Mouse (Mus musculus) hindbrain, embryonic 16.5 days (tissue): Measurements from ENCODE around the gene Creb3l4. TPM values are rescaled to one million over a fixed set of nuclear protein-coding genes. Genes with fewer than 3 reads are reported as not detected.
A peak's percentile ranks its signal among the peaks of the same experiment; 100 is the strongest.
"Not testable (repeated sequence)": the region's sequence is repeated elsewhere in the genome, so short reads cannot be mapped to it uniquely, and the experiment has no call there.

ENCODE experiments used
- ATAC-seq: fragments of 200-750 bp; cut with Nextera tagmentation; 2 replicates; pipeline ENCODE4 v1.8.0; 2017; ENCODE audit warnings: moderate TSS enrichment, moderate library complexity
- H3K27ac ChIP-seq: fragments of 300-500 bp; sonication (generic); 2 replicates; pipeline ENCODE4 v1.5.1; 2014; ENCODE audit warnings: low read depth, mild to moderate bottlenecking, control low read depth, low read length, moderate library complexity
- H3K27me3 ChIP-seq: fragments of 300-500 bp; sonication (generic); replicated peaks from 2 replicates; pipeline ENCODE4 v1.6.1; 2014; ENCODE audit warnings: low read length; ENCODE audit not compliant: control insufficient read depth, insufficient read depth
- H3K36me3 ChIP-seq: fragments of 300-500 bp; sonication (generic); 2 replicates; pipeline ENCODE4 v1.6.1; 2014; ENCODE audit warnings: mild to moderate bottlenecking, low read length, moderate library complexity, mixed read lengths; ENCODE audit not compliant: control insufficient read depth, insufficient read depth
- H3K4me1 ChIP-seq: fragments of 300-500 bp; sonication (generic); 2 replicates; pipeline ENCODE4 v1.6.1; 2014; ENCODE audit warnings: low read depth, low read length; ENCODE audit not compliant: control insufficient read depth, insufficient read depth
- H3K4me2 ChIP-seq: fragments of 300-500 bp; sonication (generic); 2 replicates; pipeline ENCODE4 v1.6.1; 2014; ENCODE audit warnings: mild to moderate bottlenecking, low read length, control low read depth, moderate library complexity
- H3K4me3 ChIP-seq: fragments of 300-500 bp; sonication (generic); 2 replicates; pipeline ENCODE4 v1.5.1; 2014; ENCODE audit warnings: mild to moderate bottlenecking, low read length, control low read depth, moderate library complexity
- H3K9ac ChIP-seq: fragments of 300-500 bp; sonication (generic); 2 replicates; pipeline ENCODE4 v1.6.1; 2014; ENCODE audit warnings: low read depth, mild to moderate bottlenecking, control low read depth, low read length, moderate library complexity
- H3K9me3 ChIP-seq: fragments of 300-500 bp; sonication (generic); 2 replicates; pipeline ENCODE4 v1.6.1; 2014; ENCODE audit warnings: mild to moderate bottlenecking, low read length, moderate library complexity; ENCODE audit not compliant: control insufficient read depth
- WGBS: fragments of 180-500 bp; shearing (Covaris S2); extraction: QIAGEN DNeasy Blood & Tissue Kit; methylation state at CpG from one replicate; pipeline ENCODE4 v1.1.7; 2014; 5-methylcytosine and 5-hydroxymethylcytosine counted together
- polyA plus RNA-seq: library from polyadenylated mRNA; unstranded; fragments of >200 nt; fragmentation: Nextera tagmentation; extraction: Ambion mirVana; gene quantifications from 2 replicates; pipeline ENCODE4 v1.2.1, GENCODE M21; 2015

Gene Creb3l4
- polyA plus RNA-seq, 1 experiment from 2014 or later: 2.2 TPM

- Histone ChIP-seq H3K27me3 (no peaks in the 10 kb centered on the region), H3K9ac (no peak overlapping the region), H3K4me1 (peaks cover 14% of the 10 kb centered on the region), H3K27ac (no peak overlapping the region), H3K9me3 (no peaks in the 10 kb centered on the region), H3K4me3 (no peak overlapping the region), H3K4me2 (no peak overlapping the region; the same call in 1 of the 2 replicates), H3K36me3 (peaks cover 29% of the 10 kb centered on the region)
- no peak for ATAC-seq
- 94% methylated on average over 14 of the region's 14 CpGs for WGBS
Measured at GRCm38 (mm10) chr3:90255784-90256353, 12.6 kb upstream of the Creb3l4 start.

- WGBS: 20% methylated on average over 2 of the region's 2 CpGs
- Histone ChIP-seq H3K4me1 (peaks cover 14% of the 10 kb centered on the region), H3K36me3 (peaks cover 22% of the 10 kb centered on the region), H3K27ac (no peak overlapping the region; the same call in 1 of the 2 replicates), H3K9me3 (no peaks in the 10 kb centered on the region), H3K27me3 (no peaks in the 10 kb centered on the region), H3K9ac (peak overlapping the region; percentile 92), H3K4me3 (peak overlapping the region; percentile 92), H3K4me2 (peak overlapping the region; percentile 96)
- no peak for ATAC-seq
Measured at GRCm38 (mm10) chr3:90255194-90255565, 11.9 kb upstream of the Creb3l4 start.

GRCm38 (mm10) chr3:90254419-90255193 lies 11.3 kb upstream of the Creb3l4 start:
- Histone ChIP-seq H3K27ac (peak overlapping the region; percentile 87), H3K27me3 (no peaks in the 10 kb centered on the region), H3K4me3 (peak overlapping the region; percentile 92), H3K36me3 (peaks cover 16% of the 10 kb centered on the region), H3K4me1 (peaks cover 14% of the 10 kb centered on the region), H3K9ac (peak overlapping the region; percentile 92), H3K4me2 (peak overlapping the region; percentile 96), H3K9me3 (no peaks in the 10 kb centered on the region)
- peak; percentile 46; the same call in 1 of the 2 replicates for ATAC-seq
- WGBS: 1% methylated on average over 41 of the region's 41 CpGs

- under 1% methylated on average over 37 of the region's 40 CpGs for WGBS
- peaks cover 16% of the 10 kb centered on the region for H3K4me1 ChIP-seq
- H3K36me3 ChIP-seq: peaks cover 10% of the 10 kb centered on the region; the same call in 1 of the 2 replicates
- peak within 1 kb of the TSS; percentile 96 for H3K4me2 ChIP-seq
- ATAC-seq: peak; percentile 97
- H3K9ac ChIP-seq: peak within 1 kb of the TSS; percentile 92
- peak within 1 kb of the TSS; percentile 92 for H3K4me3 ChIP-seq
- H3K27ac ChIP-seq: peak within 1 kb of the TSS; percentile 87
- H3K27me3 ChIP-seq: no peaks in the 10 kb centered on the region
- no peaks in the 10 kb centered on the region for H3K9me3 ChIP-seq
Measured at GRCm38 (mm10) chr3:90253653-90254418, 10.5 kb upstream of the Creb3l4 start, which contains the start of gene Crtc2. Gene Crtc2, plus strand, starts transcription at chr3:90254163.

DNA sequence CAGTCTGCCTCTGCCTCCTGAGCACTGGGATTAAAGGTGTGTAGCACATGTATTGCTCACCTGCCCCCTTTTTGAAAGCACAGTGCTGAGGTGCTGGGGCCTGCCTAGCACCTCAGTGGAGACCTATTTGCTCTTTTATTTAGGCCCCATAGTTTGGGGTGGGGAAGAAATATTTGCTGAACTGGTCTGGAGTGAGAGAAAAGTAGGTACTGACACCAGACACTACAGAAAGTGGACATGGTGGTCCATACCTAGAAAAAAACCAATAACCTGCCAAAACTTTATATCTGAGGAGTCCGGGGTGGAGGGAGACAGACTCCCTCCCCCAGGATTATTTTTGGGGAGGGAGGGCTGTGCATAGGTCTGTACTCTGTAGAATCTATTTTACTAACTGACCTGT lies 9.9 kb upstream of the Creb3l4 start:
- H3K36me3 ChIP-seq, ATAC-seq, H3K9me3 ChIP-seq, H3K27ac ChIP-seq, H3K9ac ChIP-seq, H3K4me3 ChIP-seq, H3K27me3 ChIP-seq: not testable (repeated sequence)
- 100% methylated on average over 1 of the region's 1 CpGs for WGBS
- peaks cover 20% of the 10 kb centered on the region for H3K4me1 ChIP-seq
- peak overlapping the region; percentile 61 for H3K4me2 ChIP-seq

GRCm38 (mm10) chr3:90252659-90253058 lies 9.3 kb upstream of the Creb3l4 start:
- peaks cover 21% of the 10 kb centered on the region for H3K4me1 ChIP-seq
- not testable (repeated sequence) for H3K27me3 ChIP-seq, ATAC-seq, H3K27ac ChIP-seq, H3K9me3 ChIP-seq, H3K4me2 ChIP-seq, H3K9ac ChIP-seq, H3K36me3 ChIP-seq, H3K4me3 ChIP-seq
- 98% methylated on average over 2 of the region's 2 CpGs for WGBS

GRCm38 (mm10) chr3:90251731-90252226 lies 8.5 kb upstream of the Creb3l4 start:
- not testable (repeated sequence) for H3K4me3 ChIP-seq, H3K9ac ChIP-seq, H3K27me3 ChIP-seq, H3K9me3 ChIP-seq, H3K27ac ChIP-seq, H3K4me2 ChIP-seq, ATAC-seq, H3K36me3 ChIP-seq
- 97% methylated on average over 7 of the region's 12 CpGs for WGBS
- H3K4me1 ChIP-seq: peaks cover 24% of the 10 kb centered on the region

- no peak for ATAC-seq
- H3K27me3 ChIP-seq: no peaks in the 10 kb centered on the region
- no peak overlapping the region for H3K27ac ChIP-seq
- peaks cover 19% of the 10 kb centered on the region for H3K4me1 ChIP-seq
- 91% methylated on average over 6 of the region's 6 CpGs for WGBS
- H3K4me2 ChIP-seq: no peak overlapping the region
- no peak overlapping the region for H3K9ac ChIP-seq
- H3K4me3 ChIP-seq: no peak overlapping the region
- no peaks in the 10 kb centered on the region for H3K9me3 ChIP-seq
- H3K36me3 ChIP-seq: 0 out of 2 replicates have a peak, but pooled peaks cover 2% of the 10 kb centered on the region
Measured at GRCm38 (mm10) chr3:90250791-90251190, 7.5 kb upstream of the Creb3l4 start.

DNA sequence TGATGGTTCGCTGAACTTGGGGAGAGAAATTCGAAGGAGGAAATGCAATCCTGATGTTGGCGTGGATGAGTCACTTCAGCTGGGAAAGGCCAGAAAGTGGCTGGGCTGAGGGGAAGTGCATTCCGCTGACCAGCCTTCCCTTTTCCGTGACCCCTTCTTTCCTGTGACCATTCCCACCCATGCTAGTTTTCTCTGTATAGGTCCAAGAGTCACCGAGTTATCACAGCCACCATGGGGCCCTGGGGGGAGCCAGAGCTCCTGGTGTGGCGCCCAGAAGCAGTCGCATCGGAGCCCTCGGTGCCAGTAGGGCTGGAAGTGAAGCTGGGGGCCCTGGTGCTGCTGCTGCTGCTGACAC lies 5.4 kb upstream of the Creb3l4 start:
- peaks cover 10% of the 10 kb centered on the region for H3K4me1 ChIP-seq
- H3K9ac ChIP-seq: peak overlapping the region; percentile 73
- H3K4me3 ChIP-seq: peak overlapping the region; percentile 62
- WGBS: 10% methylated on average over 10 of the region's 10 CpGs
- 0 out of 2 replicates have a peak, but pooled peaks cover 2% of the 10 kb centered on the region for H3K36me3 ChIP-seq
- no peaks in the 10 kb centered on the region for H3K9me3 ChIP-seq
- ATAC-seq: no peak
- no peaks in the 10 kb centered on the region for H3K27me3 ChIP-seq
- peak overlapping the region; percentile 96 for H3K4me2 ChIP-seq
- H3K27ac ChIP-seq: peak overlapping the region; percentile 80
